Mouse (Mus musculus): Measurements from ENCODE around the gene Rnf34.

GRCm38 (mm10) chr5:122902228-122902627, 52.4 kb downstream of the Rnf34 start:
- TF ChIP-seq CTCF (IDR thresholded peaks at IDR 0.05; ENCODE audit: borderline replicate concordance, extremely low read depth, insufficient read depth, insufficient read length) (no peak), POLR2A (IDR thresholded peaks at IDR 0.05; ENCODE audit: borderline replicate concordance, extremely low read depth, insufficient read depth, insufficient read length, poor library complexity, severe bottlenecking) (no peak)

Data from brain, embryonic 14.5 days (tissue).